Mouse (Mus musculus) embryonic stem cell, embryonic (primary cell): Measurements from ENCODE around the gene Hpca.

Experiments
- CTCF ChIA-PET, 4 experiments: fragments of 300-600 bp in 2 of 4; fragments of 350-600 bp in 2 of 4; sonication (Branson Sonifier 250); formaldehyde crosslinking; loops; one replicate each; lab custom pipeline; 2022; ENCODE audit warnings: inconsistent platforms in 2 of 4; lab: Charles Lee
- POLR2A ChIA-PET, 4 experiments: fragments of 300-600 bp in 2 of 4; fragments of 350-600 bp in 2 of 4; sonication (Branson Sonifier 250); formaldehyde crosslinking; loops; one replicate each; lab custom pipeline; 2022; ENCODE audit warnings: antibody characterized with exemption in 4 of 4, inconsistent platforms in 1 of 4; lab: Charles Lee

Hpca gene

DNA sequence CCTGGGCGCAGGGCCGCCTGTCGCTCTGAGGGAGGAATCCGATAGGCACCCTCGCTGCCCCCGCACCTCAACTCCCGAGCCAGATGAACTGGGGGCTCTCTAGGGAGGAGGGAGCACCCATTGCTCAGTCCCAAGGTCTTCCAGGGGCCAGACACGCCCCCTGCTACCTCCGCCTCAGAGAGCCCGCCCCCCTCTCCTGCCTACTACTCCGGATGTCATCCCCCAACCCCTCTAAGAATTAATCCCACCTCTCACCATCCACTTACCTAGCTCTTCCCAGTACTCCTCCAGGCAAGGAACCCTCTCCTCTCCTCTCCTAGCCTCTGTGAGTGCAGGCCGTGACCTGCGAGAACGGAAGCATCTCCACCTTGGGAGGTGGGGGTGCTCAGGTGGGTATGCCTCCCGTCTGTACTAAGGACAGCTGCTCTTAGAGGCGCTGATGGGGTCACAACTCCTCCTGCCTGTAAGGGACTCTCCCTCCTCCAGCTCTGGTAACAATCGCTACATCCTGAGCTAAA lies at the start of gene Hpca:
Hpca (minus strand) TSS at position 468 of the 518 bp plus-strand sequence.
- ChIA-PET POLR2A (interaction anchor here (0.6 to 3.3 kb wide), 22 partner anchors 8 to 267 kb away, joined by 3 to 12 read pairs (median 4); partner anchors contain the start of genes Rnf19b (in 3 of the 4), Tmem54 (in 2 of the 4), Fndc5 (in 1 of the 4) and S100pbp (in 1 of the 4)), CTCF (interaction anchor here (0.5 to 3.0 kb wide), 25 partner anchors 8 to 861 kb away, joined by 3 to 32 read pairs (median 4); no protein-coding TSS in a partner anchor)

- POLR2A ChIA-PET = interaction anchor here (0.5 to 3.4 kb wide), 28 partner anchors 8 to 371 kb away, joined by 3 to 16 read pairs (median 4); partner anchors contain the start of genes Rnf19b (in 3 of the 4), S100pbp (in 2 of the 4), Yars (in 2 of the 4) and Bsdc1 (in 1 of the 4)
- CTCF ChIA-PET = interaction anchor here (0.5 to 2.9 kb wide), 8 partner anchors 11 to 204 kb away, joined by 3 to 11 read pairs (median 3); no protein-coding TSS in a partner anchor
Observed at GRCm38 (mm10) chr4:129161581-129162255, 39.9 kb upstream of the Hpca start.

DNA sequence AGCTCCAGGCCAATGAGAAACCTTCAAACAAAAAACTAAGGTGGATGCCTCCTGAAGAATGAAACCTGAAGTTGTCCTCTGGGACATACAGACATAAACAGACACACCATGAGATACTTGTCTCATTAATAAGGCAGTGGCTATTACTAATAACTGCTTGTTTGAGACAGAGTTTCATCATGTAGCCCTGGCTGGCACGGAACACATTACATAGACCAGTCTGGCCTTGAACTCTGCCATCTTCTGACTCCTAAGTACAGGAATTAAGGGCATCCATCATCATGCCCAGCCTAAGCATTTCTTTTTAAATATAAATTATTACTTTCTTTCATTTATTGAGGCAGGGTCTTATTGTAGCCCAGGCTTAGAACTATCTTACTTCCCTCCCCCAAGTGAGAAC lies 39.2 kb upstream of the Hpca start:
- CTCF ChIA-PET = interaction anchor here in 3 of 4 experiments (0.6 to 2.9 kb wide), 5 partner anchors 11 to 151 kb away, joined by 3 to 11 read pairs (median 3); no protein-coding TSS in a partner anchor
- POLR2A ChIA-PET = interaction anchor here in 3 of 4 experiments (0.6 to 3.4 kb wide), 18 partner anchors 8 to 370 kb away, joined by 3 to 16 read pairs (median 4); partner anchors contain the start of genes S100pbp (in 2 of the 3), Yars (in 2 of the 3), C77080 (in 1 of the 3) and Rnf19b (in 1 of the 3)

GRCm38 (mm10) chr4:129158549-129158948 lies 36.7 kb upstream of the Hpca start:
- POLR2A ChIA-PET = interaction anchor here in 1 of 4 experiments (0.6 to 2.3 kb wide), 2 partner anchors 32 to 37 kb away, joined by 4 to 5 read pairs; partner anchors contain the start of genes Hpca, S100pbp and Yars
- CTCF ChIA-PET = no interaction called here

- POLR2A ChIA-PET = interaction anchor here in 1 of 4 experiments (0.6 to 2.3 kb wide), 2 partner anchors 23 to 33 kb away, joined by 3 to 5 read pairs; partner anchors contain the start of genes S100pbp and Yars
- CTCF ChIA-PET = no interaction called here
Observed at GRCm38 (mm10) chr4:129157541-129157940, 35.7 kb upstream of the Hpca start.

GRCm38 (mm10) chr4:129151276-129151811 lies 29.5 kb upstream of the Hpca start:
- CTCF ChIA-PET = no interaction called here
- POLR2A ChIA-PET = interaction anchor here in 1 of 4 experiments (0.9 to 1.2 kb wide), 2 partner anchors 94 to 479 kb away, joined by 3 read pairs; partner anchors contain the start of gene Rnf19b

GRCm38 (mm10) chr4:129149321-129149720 lies 27.5 kb upstream of the Hpca start:
- CTCF ChIA-PET = no interaction called here
- POLR2A ChIA-PET = interaction anchor here in 2 of 4 experiments (0.9 to 1.5 kb wide), 2 partner anchors 9 to 12 kb away, joined by 3 read pairs; no protein-coding TSS in a partner anchor

GRCm38 (mm10) chr4:129147552-129148103 lies 25.8 kb upstream of the Hpca start:
- POLR2A ChIA-PET = interaction anchor here in 3 of 4 experiments (0.9 to 1.3 kb wide), 5 partner anchors 9 to 90 kb away, joined by 3 to 4 read pairs (median 3); partner anchors contain the start of gene Rnf19b (in 1 of the 3)
- CTCF ChIA-PET = no interaction called here

GRCm38 (mm10) chr4:129146392-129146791 lies 24.6 kb upstream of the Hpca start:
- CTCF ChIA-PET = interaction anchor here in 3 of 4 experiments (0.6 to 2.1 kb wide), 5 partner anchors 12 to 666 kb away, joined by 3 to 7 read pairs (median 5); no protein-coding TSS in a partner anchor
- POLR2A ChIA-PET = interaction anchor here in 2 of 4 experiments (0.6 to 0.8 kb wide), 2 partner anchors 19 to 65 kb away, joined by 3 to 4 read pairs; no protein-coding TSS in a partner anchor

DNA sequence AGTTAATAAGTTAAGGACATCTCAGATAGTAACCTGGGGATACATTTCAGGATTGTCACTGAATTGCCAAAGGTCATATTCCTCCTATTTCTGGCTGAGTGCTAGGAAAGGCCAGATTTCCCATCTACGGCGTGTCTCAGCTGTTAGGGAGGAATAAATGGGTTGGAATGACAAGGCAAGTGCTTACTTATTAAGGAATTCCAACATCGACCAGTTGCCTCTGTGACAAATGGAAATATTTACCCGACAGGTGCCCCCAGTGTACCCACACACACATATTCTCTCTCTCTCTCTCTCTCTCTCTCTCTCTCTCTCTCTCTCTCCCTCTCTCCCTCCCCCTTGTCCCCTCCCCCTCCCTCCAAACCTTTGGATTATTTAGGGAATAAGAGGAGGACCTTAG lies 24.1 kb upstream of the Hpca start:
- ChIA-PET POLR2A (interaction anchor here in 2 of 4 experiments (0.6 to 0.8 kb wide), 2 partner anchors 19 to 65 kb away, joined by 3 to 4 read pairs; no protein-coding TSS in a partner anchor), CTCF (interaction anchor here in 3 of 4 experiments (0.6 to 2.1 kb wide), 5 partner anchors 11 to 667 kb away, joined by 3 to 7 read pairs (median 5); no protein-coding TSS in a partner anchor)

DNA sequence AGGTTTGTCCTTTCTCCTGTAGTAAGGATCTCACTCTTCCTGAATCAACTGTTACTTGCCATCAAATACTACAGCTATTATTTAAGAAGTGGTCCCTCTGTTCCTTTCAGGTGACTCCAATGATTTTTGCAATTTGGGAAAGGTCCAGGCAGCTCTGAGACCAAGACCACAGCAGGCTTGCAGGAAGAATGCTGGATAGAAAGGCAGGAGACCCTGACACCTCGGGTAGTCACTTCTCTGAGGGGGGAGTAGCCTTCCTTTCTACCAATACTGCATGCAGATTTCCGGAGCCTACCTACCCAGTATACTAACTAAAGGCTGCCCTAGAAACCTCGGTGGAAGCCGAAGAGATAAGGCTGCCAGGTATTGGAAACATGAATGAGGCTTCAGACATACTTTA lies 23.6 kb upstream of the Hpca start:
- ChIA-PET CTCF (interaction anchor here in 2 of 4 experiments (1.2 to 2.1 kb wide), 2 partner anchors 11 kb away, joined by 3 to 7 read pairs; no protein-coding TSS in a partner anchor), POLR2A (interaction anchor here in 2 of 4 experiments (0.8 to 1.4 kb wide), 3 partner anchors 15 to 85 kb away, joined by 3 to 4 read pairs (median 3); no protein-coding TSS in a partner anchor)

DNA sequence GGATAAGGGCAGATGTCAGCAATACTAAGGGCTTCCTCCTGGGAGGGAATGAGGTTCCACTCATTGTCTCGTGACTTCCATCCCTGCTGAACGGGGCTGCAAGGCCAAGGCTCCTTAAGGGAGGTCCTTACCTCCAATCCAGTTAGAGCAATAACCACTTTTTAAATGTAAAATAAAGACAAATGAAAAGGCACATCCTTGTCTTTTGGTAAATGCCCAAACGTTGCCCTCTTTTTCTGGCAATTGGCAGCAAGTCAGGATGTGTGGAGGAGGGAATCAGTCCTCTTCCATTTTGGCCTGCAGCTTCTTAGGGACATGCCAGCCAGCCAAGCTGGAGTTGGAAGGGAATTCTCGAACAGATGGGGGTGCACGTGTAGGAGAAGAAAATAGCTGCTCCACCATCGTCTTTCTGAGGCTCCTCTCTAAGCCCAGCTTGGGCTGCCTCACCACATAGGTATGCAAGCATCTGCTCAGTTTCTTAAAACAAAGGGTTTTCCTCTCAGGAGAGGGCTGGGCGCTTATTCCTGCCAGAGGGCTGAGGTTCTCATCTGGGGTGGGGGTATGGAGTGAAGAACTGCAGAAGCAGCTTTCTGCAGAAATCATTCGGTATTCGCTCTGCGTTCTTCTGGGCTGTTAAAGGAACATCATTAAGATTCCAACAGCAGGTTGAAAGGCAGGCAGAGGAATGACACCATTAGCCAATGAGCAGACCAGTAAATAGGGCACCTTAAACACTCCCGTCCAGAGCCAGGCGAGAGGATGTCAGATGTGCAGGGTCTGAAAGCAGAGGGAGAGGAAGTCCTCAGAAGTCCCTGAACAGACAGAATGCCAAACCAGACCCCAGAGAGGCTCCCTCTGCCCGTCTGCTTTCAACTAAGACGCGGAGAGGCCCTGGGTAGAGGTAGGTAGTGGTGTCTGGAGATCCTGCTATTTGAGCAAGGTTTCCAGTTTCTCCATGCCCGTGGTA lies 22.8 kb upstream of the Hpca start:
- CTCF ChIA-PET = interaction anchor here in 2 of 4 experiments (1.2 to 2.1 kb wide), 4 partner anchors 10 kb away, joined by 3 to 10 read pairs (median 8); no protein-coding TSS in a partner anchor
- POLR2A ChIA-PET = interaction anchor here in 3 of 4 experiments (0.7 to 1.7 kb wide), 6 partner anchors 10 to 182 kb away, joined by 3 to 6 read pairs (median 4); partner anchors contain the start of gene Rnf19b (in 1 of the 3)

DNA sequence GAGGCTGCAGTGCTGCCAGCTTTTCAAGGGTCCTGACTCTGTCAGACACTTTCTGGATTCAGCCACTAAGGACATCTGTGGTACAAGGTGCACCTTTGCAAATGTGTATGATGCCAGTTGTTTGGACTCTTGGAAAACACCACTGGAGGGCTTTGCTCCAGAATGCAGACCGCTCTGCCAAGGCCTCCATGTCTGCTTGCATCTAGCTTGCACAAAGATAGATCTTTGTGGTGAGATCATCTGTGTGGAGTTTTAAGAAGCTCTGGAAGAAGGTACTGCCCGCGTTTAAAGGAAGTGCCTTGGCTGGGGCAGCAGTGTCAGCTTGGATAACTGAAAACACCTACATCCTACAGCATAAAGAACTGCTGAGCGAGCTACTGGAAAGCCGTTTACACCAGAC lies 21.7 kb upstream of the Hpca start:
- ChIA-PET CTCF (interaction anchor here in 3 of 4 experiments (0.6 to 2.1 kb wide), 8 partner anchors 9 to 366 kb away, joined by 3 to 10 read pairs (median 6); no protein-coding TSS in a partner anchor), POLR2A (interaction anchor here in 3 of 4 experiments (0.5 to 1.7 kb wide), 11 partner anchors 9 to 320 kb away, joined by 3 to 6 read pairs (median 4); partner anchors contain the start of gene Rnf19b (in 1 of the 3))

DNA sequence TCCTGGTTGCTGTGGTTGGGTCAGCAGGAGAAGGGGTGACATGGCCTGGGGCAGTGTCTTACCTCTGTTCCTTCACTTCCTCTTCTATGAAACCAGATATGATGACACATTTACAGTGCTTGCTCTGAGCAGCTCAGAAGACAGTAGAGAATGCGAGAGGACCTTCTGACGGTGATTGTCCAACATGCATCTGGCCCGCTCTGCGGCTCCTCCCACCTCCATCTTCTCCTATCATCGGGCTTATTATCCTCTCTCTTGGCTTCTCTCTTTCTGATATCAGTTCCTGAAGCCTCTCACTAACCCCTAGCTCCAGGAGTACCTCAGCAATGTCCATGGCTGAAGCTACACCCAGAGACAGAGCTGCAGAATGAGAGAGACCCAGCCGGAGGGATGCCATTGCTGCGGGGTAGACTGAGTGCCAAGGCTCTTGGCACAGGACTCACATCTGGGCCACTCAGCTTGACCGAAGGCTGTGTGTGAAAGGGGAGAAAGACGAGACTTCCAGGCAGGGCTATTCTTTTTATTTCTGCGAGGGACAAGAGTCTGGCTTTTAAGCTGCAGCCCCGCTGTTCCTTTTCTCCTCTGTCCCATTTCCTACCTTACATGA lies 20.7 kb upstream of the Hpca start:
- ChIA-PET POLR2A (interaction anchor here in 2 of 4 experiments (1.0 to 1.6 kb wide), 6 partner anchors 13 to 258 kb away, joined by 3 to 6 read pairs (median 4); partner anchors contain the start of gene Rnf19b (in 1 of the 2)), CTCF (interaction anchor here in 3 of 4 experiments (0.7 to 2.1 kb wide), 7 partner anchors 8 to 1099 kb away, joined by 3 to 10 read pairs (median 4); no protein-coding TSS in a partner anchor)
